Mouse (Mus musculus) forebrain, embryonic 12.5 days (tissue): ENCODE measurements at regions not wholly inside any gene's neighbourhood (a gene's known extent, or its start where the extent isn't known, plus 50 kb on each side); places are given as distances from the start of the nearest gene placed in this dataset.

ENCODE experiments used
- ATAC-seq: fragments of 200-750 bp; cut with Nextera tagmentation; 2 replicates; pipeline ENCODE4 v1.8.0; 2017; ENCODE audit warnings: moderate TSS enrichment; ENCODE audit not compliant: low FRiP score
- H3K27ac ChIP-seq: fragments of 300-500 bp; sonication (generic); 2 replicates; pipeline ENCODE4 v1.5.1; 2016; ENCODE audit warnings: mild to moderate bottlenecking
- H3K27me3 ChIP-seq: fragments of 300-500 bp; sonication (generic); 2 replicates; pipeline ENCODE4 v1.6.1; 2016; ENCODE audit warnings: mild to moderate bottlenecking
- H3K36me3 ChIP-seq: fragments of 300-500 bp; sonication (generic); replicated peaks from 2 replicates; pipeline ENCODE4 v1.6.1; 2016; ENCODE audit warnings: mild to moderate bottlenecking
- H3K4me1 ChIP-seq: fragments of 300-500 bp; sonication (generic); 2 replicates; pipeline ENCODE4 v1.6.1; 2016
- H3K4me2 ChIP-seq: fragments of 300-500 bp; sonication (generic); 2 replicates; pipeline ENCODE4 v1.6.1; 2016; ENCODE audit warnings: mild to moderate bottlenecking, moderate library complexity
- H3K4me3 ChIP-seq: fragments of 300-500 bp; sonication (generic); replicated peaks from 2 replicates; pipeline ENCODE4 v1.5.1; 2016; ENCODE audit warnings: mild to moderate bottlenecking
- H3K9ac ChIP-seq: fragments of 300-500 bp; sonication (generic); 2 replicates; pipeline ENCODE4 v1.6.1; 2016; ENCODE audit warnings: mild to moderate bottlenecking
- H3K9me3 ChIP-seq: fragments of 300-500 bp; sonication (generic); 2 replicates; pipeline ENCODE4 v1.6.1; 2016
- WGBS: fragments of 180-500 bp; shearing (Covaris S2); methylation state at CpG from one replicate; pipeline ENCODE4 v1.1.7; 2016; 5-methylcytosine and 5-hydroxymethylcytosine counted together

GRCm38 (mm10) chr15:64578991-64579390 lies 238.5 kb upstream of the Gm21798 start:
- no peak for ATAC-seq
- Histone ChIP-seq H3K9me3 (no peaks in the 10 kb centered on the region), H3K4me2 (no peak overlapping the region), H3K27me3 (no peaks in the 10 kb centered on the region), H3K4me1 (no peaks in the 10 kb centered on the region), H3K36me3 (no peaks in the 10 kb centered on the region), H3K4me3 (no peak overlapping the region), H3K9ac (no peak overlapping the region), H3K27ac (no peak overlapping the region)
- 50% methylated on average over 4 of the region's 4 CpGs for WGBS

- Histone ChIP-seq H3K27ac (no peak overlapping the region), H3K36me3 (no peaks in the 10 kb centered on the region), H3K27me3 (no peaks in the 10 kb centered on the region), H3K4me1 (no peaks in the 10 kb centered on the region), H3K9me3 (no peaks in the 10 kb centered on the region), H3K4me3 (no peak overlapping the region), H3K4me2 (no peak overlapping the region), H3K9ac (no peak overlapping the region)
- WGBS: 73% methylated on average over 1 of the region's 1 CpGs
- ATAC-seq: no peak
Observed at GRCm38 (mm10) chr15:64580481-64580880, 237.0 kb upstream of the Gm21798 start.

GRCm38 (mm10) chr15:64581046-64581445 lies 236.4 kb upstream of the Gm21798 start:
- Histone ChIP-seq H3K4me2 (no peak overlapping the region), H3K9ac (no peak overlapping the region), H3K27ac (no peak overlapping the region), H3K36me3 (no peaks in the 10 kb centered on the region), H3K27me3 (no peaks in the 10 kb centered on the region), H3K4me1 (no peaks in the 10 kb centered on the region), H3K4me3 (no peak overlapping the region), H3K9me3 (no peaks in the 10 kb centered on the region)
- 90% methylated on average over 5 of the region's 5 CpGs for WGBS
- ATAC-seq: no peak

DNA sequence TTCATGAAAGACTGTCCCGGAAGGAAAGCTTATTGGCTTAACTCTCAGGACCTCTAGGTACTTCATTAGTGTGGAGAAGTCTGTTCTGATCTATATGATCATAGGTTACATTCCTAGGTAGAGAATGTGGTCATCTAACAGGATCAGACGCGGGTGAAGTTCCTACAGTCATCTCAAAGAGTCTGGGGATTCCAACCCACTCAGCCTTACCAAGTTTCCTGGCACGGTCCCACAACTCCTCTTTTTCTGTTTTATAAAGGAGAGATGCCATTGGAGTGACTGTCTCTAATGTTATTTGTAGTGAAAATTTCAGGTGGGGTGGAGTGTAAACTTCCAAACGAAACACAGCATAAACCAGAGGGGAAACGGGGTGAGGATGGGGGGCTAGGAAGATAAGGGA lies 233.4 kb upstream of the Gm21798 start:
- Histone ChIP-seq H3K9me3 (no peaks in the 10 kb centered on the region), H3K9ac (no peak overlapping the region), H3K36me3 (no peaks in the 10 kb centered on the region), H3K4me2 (no peak overlapping the region), H3K27ac (no peak overlapping the region), H3K27me3 (no peaks in the 10 kb centered on the region), H3K4me1 (no peaks in the 10 kb centered on the region), H3K4me3 (no peak overlapping the region)
- WGBS: 93% methylated on average over 6 of the region's 6 CpGs
- no peak for ATAC-seq

DNA sequence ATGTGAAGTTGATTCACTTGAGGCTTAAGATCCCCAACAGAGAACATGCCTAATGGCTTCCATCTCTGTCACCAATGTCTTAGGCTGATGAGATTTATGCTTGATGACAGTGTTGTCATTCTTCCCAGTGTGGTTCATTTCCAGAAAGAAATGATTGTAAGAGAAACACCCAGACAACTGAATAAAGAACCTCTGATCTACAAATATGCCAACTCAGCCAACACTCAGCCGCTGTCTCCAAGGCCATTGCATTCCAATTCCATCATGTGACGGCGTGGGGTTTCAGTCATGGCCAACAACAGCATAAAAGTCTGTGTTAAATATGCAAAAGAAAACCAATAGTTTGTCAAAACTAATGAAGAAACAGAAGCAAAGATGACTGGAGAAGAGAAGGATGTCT lies 230.7 kb upstream of the Gm21798 start:
- Histone ChIP-seq H3K4me3 (no peak overlapping the region), H3K27ac (no peak overlapping the region), H3K27me3 (no peaks in the 10 kb centered on the region), H3K9ac (no peak overlapping the region), H3K36me3 (no peaks in the 10 kb centered on the region), H3K9me3 (no peaks in the 10 kb centered on the region), H3K4me2 (no peak overlapping the region), H3K4me1 (0 out of 2 replicates have a peak, but pooled peaks cover 12% of the 10 kb centered on the region)
- ATAC-seq: no peak
- WGBS: 91% methylated on average over 3 of the region's 3 CpGs

DNA sequence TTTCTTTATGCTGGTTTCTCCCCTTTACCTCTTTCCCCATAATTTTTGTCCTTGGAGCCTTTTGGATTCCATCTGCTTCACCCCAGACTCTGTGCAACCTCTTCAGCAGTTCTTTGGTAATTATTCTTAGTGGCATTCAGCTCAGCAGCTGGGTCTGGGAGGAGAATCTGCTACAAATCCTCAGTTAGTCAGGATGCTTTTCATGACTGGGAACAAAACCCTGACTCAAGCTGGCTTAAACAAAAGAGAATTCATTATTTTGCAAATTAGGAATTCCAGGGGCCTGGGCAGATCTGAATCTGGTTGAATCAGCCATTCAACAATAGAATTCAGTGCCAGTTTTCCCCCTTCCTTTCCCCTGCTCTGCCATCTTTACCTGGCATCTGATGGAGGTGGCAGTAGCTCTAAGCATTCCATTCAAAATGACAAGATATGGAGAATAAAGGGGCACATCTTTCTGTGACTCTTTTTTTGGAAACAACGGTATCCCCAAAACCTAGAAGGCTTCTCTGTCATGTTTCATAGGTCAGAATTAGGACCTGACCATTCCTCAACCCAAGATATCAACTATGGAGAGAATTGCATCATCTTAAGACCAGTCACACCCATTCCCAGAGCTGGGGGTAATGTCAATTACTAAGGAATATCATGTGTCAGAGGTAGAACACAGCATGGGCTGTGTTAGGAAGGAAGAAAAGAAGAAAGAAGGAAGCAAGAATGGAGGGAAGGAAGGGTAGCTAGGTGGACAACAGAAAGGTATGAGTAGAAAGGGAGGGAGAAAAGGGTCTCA lies 227.2 kb upstream of the Gm21798 start:
- H3K36me3 ChIP-seq: no peaks in the 10 kb centered on the region
- H3K27ac ChIP-seq: peak overlapping the region; percentile 15; the same call in 1 of the 2 replicates
- H3K9ac ChIP-seq: no peak overlapping the region
- H3K27me3 ChIP-seq: no peaks in the 10 kb centered on the region
- WGBS: 63% methylated on average over 1 of the region's 1 CpGs
- no peaks in the 10 kb centered on the region for H3K9me3 ChIP-seq
- H3K4me2 ChIP-seq: no peak overlapping the region
- H3K4me1 ChIP-seq: 0 out of 2 replicates have a peak, but pooled peaks cover 12% of the 10 kb centered on the region
- ATAC-seq: peak; percentile 36; the same call in 1 of the 2 replicates
- H3K4me3 ChIP-seq: no peak overlapping the region

DNA sequence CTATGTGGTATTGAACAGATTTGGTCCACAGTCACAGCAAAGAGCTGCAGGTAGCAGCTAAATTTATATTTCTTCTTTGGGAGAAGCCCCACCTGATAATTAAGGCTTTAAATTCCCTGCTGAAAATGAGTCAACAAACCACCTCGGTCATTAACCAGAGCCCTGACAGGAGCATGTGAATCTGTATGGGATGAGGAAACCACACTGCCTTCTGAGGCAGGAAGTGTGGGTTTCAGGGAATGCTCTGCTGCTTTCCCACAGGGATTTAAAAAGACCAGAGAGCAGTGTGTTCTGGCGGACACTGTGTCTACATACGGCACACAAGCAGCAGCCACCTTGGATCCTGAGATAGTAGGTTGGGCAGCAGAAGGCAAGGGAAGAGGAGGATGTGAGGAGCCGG lies 204.0 kb upstream of the Gm21798 start:
- Histone ChIP-seq H3K27me3 (no peaks in the 10 kb centered on the region), H3K4me2 (no peak overlapping the region), H3K4me3 (no peak overlapping the region), H3K4me1 (no peaks in the 10 kb centered on the region), H3K36me3 (no peaks in the 10 kb centered on the region), H3K27ac (no peak overlapping the region), H3K9ac (no peak overlapping the region), H3K9me3 (no peaks in the 10 kb centered on the region)
- ATAC-seq: no peak
- 64% methylated on average over 4 of the region's 4 CpGs for WGBS

DNA sequence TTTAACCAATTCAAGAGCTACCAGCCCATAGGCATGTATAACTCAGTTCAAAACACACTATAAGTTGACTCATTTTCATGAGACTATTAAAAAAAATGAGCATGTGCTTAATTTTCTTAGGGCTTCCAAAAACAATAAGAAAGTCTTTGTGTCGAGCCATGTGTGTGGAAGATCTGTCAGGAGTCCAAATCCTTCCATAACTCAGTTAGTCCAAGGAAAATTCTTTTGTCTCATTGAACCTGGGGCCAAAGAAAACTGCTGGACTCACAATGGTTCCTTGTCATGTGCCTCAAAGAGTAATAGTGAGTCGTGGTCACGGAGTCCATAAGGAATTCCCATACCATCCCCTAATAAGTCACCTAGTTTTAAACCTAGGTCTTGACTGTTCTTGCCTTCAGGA lies 199.0 kb upstream of the Gm21798 start:
- H3K27ac ChIP-seq: no peak overlapping the region
- no peak for ATAC-seq
- H3K4me3 ChIP-seq: no peak overlapping the region
- no peaks in the 10 kb centered on the region for H3K4me1 ChIP-seq
- no peaks in the 10 kb centered on the region for H3K27me3 ChIP-seq
- no peak overlapping the region for H3K4me2 ChIP-seq
- H3K9ac ChIP-seq: no peak overlapping the region
- no peaks in the 10 kb centered on the region for H3K36me3 ChIP-seq
- no peaks in the 10 kb centered on the region for H3K9me3 ChIP-seq
- 75% methylated on average over 3 of the region's 3 CpGs for WGBS

- 92% methylated on average over 3 of the region's 3 CpGs for WGBS
- Histone ChIP-seq H3K36me3 (no peaks in the 10 kb centered on the region), H3K9me3 (no peaks in the 10 kb centered on the region), H3K27ac (no peak overlapping the region), H3K4me3 (no peak overlapping the region), H3K27me3 (no peaks in the 10 kb centered on the region), H3K9ac (no peak overlapping the region), H3K4me2 (no peak overlapping the region), H3K4me1 (no peaks in the 10 kb centered on the region)
- ATAC-seq: no peak
Observed at GRCm38 (mm10) chr15:64621876-64622275, 195.6 kb upstream of the Gm21798 start.

DNA sequence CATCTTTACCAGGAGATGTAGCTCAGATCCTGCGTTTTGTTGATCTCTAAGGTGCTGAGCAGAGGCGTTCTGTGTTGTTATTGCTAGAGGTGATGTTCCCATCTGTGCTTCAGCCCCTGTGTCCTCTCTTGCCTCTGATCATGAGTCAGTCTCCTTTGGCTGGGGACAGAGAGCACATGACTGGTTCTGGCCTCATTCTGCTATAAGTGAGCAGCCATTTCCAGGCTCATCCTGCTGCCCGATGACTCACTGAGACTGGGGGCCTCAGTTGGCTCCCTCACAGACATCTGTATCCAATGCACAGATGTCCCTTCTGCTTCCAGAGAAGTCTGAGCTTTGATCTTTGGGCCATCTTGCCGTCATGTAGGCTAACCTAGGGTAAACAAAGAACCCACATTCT lies 194.9 kb upstream of the Gm21798 start:
- WGBS: 88% methylated on average over 4 of the region's 4 CpGs
- no peak for ATAC-seq
- no peaks in the 10 kb centered on the region for H3K9me3 ChIP-seq
- H3K4me3 ChIP-seq: no peak overlapping the region
- H3K4me1 ChIP-seq: no peaks in the 10 kb centered on the region
- H3K27ac ChIP-seq: no peak overlapping the region
- no peaks in the 10 kb centered on the region for H3K36me3 ChIP-seq
- no peak overlapping the region for H3K9ac ChIP-seq
- H3K4me2 ChIP-seq: no peak overlapping the region
- no peaks in the 10 kb centered on the region for H3K27me3 ChIP-seq

DNA sequence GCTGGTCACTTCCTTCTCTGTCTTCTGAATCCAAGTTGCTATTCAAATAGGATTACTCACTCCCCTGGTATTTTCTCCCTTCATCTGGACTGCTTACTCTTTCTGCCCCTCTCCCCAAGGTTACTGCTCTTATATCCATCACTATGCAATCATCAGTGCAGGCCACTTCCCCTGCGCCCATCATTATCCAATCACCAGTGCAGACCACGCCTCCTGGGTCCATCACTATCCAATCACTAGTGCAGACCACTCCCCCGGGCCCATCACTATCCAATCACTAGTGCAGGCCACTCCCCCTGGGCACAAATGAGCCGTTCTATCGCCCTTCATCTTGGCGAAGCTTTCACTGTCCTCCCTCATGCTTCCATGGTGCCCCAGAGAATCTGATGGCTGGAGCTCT lies 191.1 kb upstream of the Gm21798 start:
- H3K9me3 ChIP-seq: no peaks in the 10 kb centered on the region
- no peak overlapping the region for H3K9ac ChIP-seq
- H3K27me3 ChIP-seq: no peaks in the 10 kb centered on the region
- no peak overlapping the region for H3K27ac ChIP-seq
- H3K4me2 ChIP-seq: no peak overlapping the region
- 90% methylated on average over 6 of the region's 6 CpGs for WGBS
- no peak overlapping the region for H3K4me3 ChIP-seq
- ATAC-seq: 0 out of 2 replicates have a peak, but pooled peaks have one; percentile 41
- H3K36me3 ChIP-seq: no peaks in the 10 kb centered on the region
- no peaks in the 10 kb centered on the region for H3K4me1 ChIP-seq

- Histone ChIP-seq H3K36me3 (no peaks in the 10 kb centered on the region), H3K9ac (no peak overlapping the region), H3K27ac (no peak overlapping the region), H3K4me2 (0 out of 2 replicates have a peak overlapping the region, but pooled peaks have one; percentile 3), H3K4me3 (no peak overlapping the region), H3K27me3 (no peaks in the 10 kb centered on the region), H3K9me3 (no peaks in the 10 kb centered on the region), H3K4me1 (no peaks in the 10 kb centered on the region)
- peak; percentile 49; the same call in 1 of the 2 replicates for ATAC-seq
- 20% methylated on average over 9 of the region's 9 CpGs for WGBS
Observed at GRCm38 (mm10) chr15:64627258-64627657, 190.2 kb upstream of the Gm21798 start.
